ENCODE assay signal across 9 mouse cellular contexts in genomic region chr14:32166062-32166441, GRCm38 (mm10). TPM values are rescaled to one million over a fixed set of nuclear protein-coding genes. Genes with fewer than 3 reads are reported as not detected.
DNase-seq lines count a peak whose midpoint lies in the region; ATAC-seq and TF ChIP-seq lines count a peak whose summit lies in the region.
"Had no signal": no experiment of that assay in that cellular context is flagged by ENCODE, and none has a peak within 500 bp of the region (broad histone marks: within the 10 kb centered on the region; RNA-seq: fewer than 3 reads in every experiment).

No protein-coding gene starts in this region.

- H3K4me2 ChIP-seq in embryonic facial prominence, embryonic 15.5 days (replicated peaks): peak overlapping the region; percentile 97
- peak overlapping the region; percentile 99 for H3K4me2 ChIP-seq in neural tube, embryonic 12.5 days (replicated peaks)

- no peaks in the 10 kb centered on the region for H3K9me3 ChIP-seq in embryonic facial prominence, embryonic 15.5 days (replicated peaks)
- no peaks in the 10 kb centered on the region for H3K9me3 ChIP-seq in limb, embryonic 10.5 days (replicated peaks)
- no peaks in the 10 kb centered on the region for H3K9me3 ChIP-seq in neural tube, embryonic 12.5 days

- H3K9ac ChIP-seq in liver, adult 2 months (ENCODE audit: low read depth, low read length): no peak overlapping the region; the same call in 1 of the 2 replicates
- no peak overlapping the region for H3K9ac ChIP-seq in embryonic facial prominence, embryonic 15.5 days
- no peak overlapping the region for H3K9ac ChIP-seq in neural tube, embryonic 12.5 days

- H3K27ac ChIP-seq in liver, adult 2 months (replicated peaks; ENCODE audit: insufficient read depth, low read depth, low read length): no peak overlapping the region
- H3K27ac ChIP-seq in embryonic facial prominence, embryonic 15.5 days (replicated peaks): no peak overlapping the region
- no peak overlapping the region for H3K27ac ChIP-seq in limb, embryonic 10.5 days
- H3K27ac ChIP-seq in neural tube, embryonic 12.5 days: no peak overlapping the region

- peaks cover 53% of the 10 kb centered on the region; the same call in 1 of the 2 replicates for H3K79me2 ChIP-seq in liver, adult 2 months (ENCODE audit: control insufficient read depth, insufficient read depth, low read length)

- TF ChIP-seq POLR2A in liver, adult 2 months (IDR thresholded peaks at IDR 0.05; ENCODE audit: extremely low read depth, insufficient read depth, low read length): no peak

- peaks cover 11% of the 10 kb centered on the region for H3K36me3 ChIP-seq in liver, adult 2 months (ENCODE audit: control insufficient read depth, insufficient read depth, low read length)
- H3K36me3 ChIP-seq in embryonic facial prominence, embryonic 15.5 days: no peaks in the 10 kb centered on the region
- H3K36me3 ChIP-seq in limb, embryonic 10.5 days: peaks cover 5% of the 10 kb centered on the region
- no peaks in the 10 kb centered on the region for H3K36me3 ChIP-seq in neural tube, embryonic 12.5 days

- no peak for ATAC-seq in embryonic facial prominence, embryonic 15.5 days (ENCODE audit: insufficient number of reproducible peaks, low FRiP score, low TSS enrichment, low read depth)
- ATAC-seq in neural tube, embryonic 12.5 days (ENCODE audit: low FRiP score, low read depth): no peak
- ATAC-seq in inflammation-experienced regulatory T-cells, adult 6 months: no peak
- ATAC-seq in granulocyte monocyte progenitor cell, adult 5-6 weeks (replicated peaks; ENCODE audit: poor library complexity, severe bottlenecking): no peak

- WGBS in liver, adult 2 months: 25% methylated on average over 2 of the region's 2 CpGs
- WGBS in embryonic facial prominence, embryonic 15.5 days: 38% methylated on average over 2 of the region's 2 CpGs
- 79% methylated on average over 2 of the region's 2 CpGs for WGBS in limb, embryonic 10.5 days
- WGBS in neural tube, embryonic 12.5 days: 73% methylated on average over 2 of the region's 2 CpGs

- no peak for DNase-seq in liver, adult 2 months (ENCODE audit: extremely low read depth, low read depth, low spot score)
- no peak for DNase-seq in liver
- no peak for DNase-seq in limb, embryonic 10.5 days (ENCODE audit: low spot score)
- DNase-seq in retina, postnatal 1 day: no peak

- H3K4me3 ChIP-seq in liver, adult 2 months (ENCODE audit: insufficient read depth, low read depth, low read length): peak overlapping the region; percentile 33; the same call in 1 of the 2 replicates
- H3K4me3 ChIP-seq in embryonic facial prominence, embryonic 15.5 days (replicated peaks): peak overlapping the region; percentile 54
- peak overlapping the region; percentile 59 for H3K4me3 ChIP-seq in limb, embryonic 10.5 days
- H3K4me3 ChIP-seq in neural tube, embryonic 12.5 days: no peak overlapping the region

- H3K4me1 ChIP-seq in liver, adult 2 months (ENCODE audit: control insufficient read depth, insufficient read depth, low read length): peaks cover 34% of the 10 kb centered on the region
- H3K4me1 ChIP-seq in embryonic facial prominence, embryonic 15.5 days: peaks cover 28% of the 10 kb centered on the region
- H3K4me1 ChIP-seq in limb, embryonic 10.5 days: peaks cover 14% of the 10 kb centered on the region
- peaks cover 10% of the 10 kb centered on the region for H3K4me1 ChIP-seq in neural tube, embryonic 12.5 days

- no peaks in the 10 kb centered on the region for H3K27me3 ChIP-seq in liver, adult 2 months (ENCODE audit: control insufficient read depth, insufficient read depth, low read length)
- no peaks in the 10 kb centered on the region for H3K27me3 ChIP-seq in embryonic facial prominence, embryonic 15.5 days
- no peaks in the 10 kb centered on the region for H3K27me3 ChIP-seq in limb, embryonic 10.5 days (ENCODE audit: low read depth, poor library complexity, severe bottlenecking)
- no peaks in the 10 kb centered on the region for H3K27me3 ChIP-seq in neural tube, embryonic 12.5 days (replicated peaks)

- no peak for TF ChIP-seq CTCF in liver, adult 2 months (IDR thresholded peaks at IDR 0.05; ENCODE audit: low read depth, low read length)

RNA-seq across cellular contexts. Expression of gene Ncoa4, which starts 6.4 kb away (rescaled TPM):
- total RNA-seq in liver, adult 2 months (2014; rRNA removed): 134 and 142 TPM in 2 replicates
- 39.6 and 43.1 TPM in 2 replicates for polyA plus RNA-seq in liver, adult 2 months (2012; rRNA removed)
- 90.5 and 94.2 TPM in 2 replicates for polyA plus RNA-seq in embryonic facial prominence, embryonic 15.5 days (2015; fragmentation: Nextera tagmentation; extraction: Ambion mirVana)
- polyA plus RNA-seq in limb, embryonic 10.5 days (2016; fragmentation: Nextera tagmentation; extraction: Ambion mirVana): 61.3 and 67.2 TPM in 2 replicates
- 89.2 and 90.2 TPM in 2 replicates for polyA plus RNA-seq in neural tube, embryonic 12.5 days (2016; fragmentation: Nextera tagmentation; extraction: Ambion mirVana)
- polyA plus RNA-seq in inflammation-experienced regulatory T-cells, adult 6 months (2017; shearing (Covaris generic)): 10 to 100 TPM; 76.2 to 87.7 (median 78.3) TPM
- 211 and 220 TPM in 2 replicates for total RNA-seq in granulocyte monocyte progenitor cell, adult 5-6 weeks (2014; fragmentation: Nextera tagmentation)
- total RNA-seq in granulocyte monocyte progenitor cell, adult 5-6 weeks (2017): 230 and 232 TPM in 2 replicates

RNA-seq across cellular contexts. Expression of gene Msmb, which starts 24.2 kb away (rescaled TPM):
- total RNA-seq in liver, adult 2 months (2014; rRNA removed): not detected in 2 replicates
- polyA plus RNA-seq in liver, adult 2 months (2012; rRNA removed): not detected in 2 replicates
- not detected in 2 replicates for polyA plus RNA-seq in embryonic facial prominence, embryonic 15.5 days (2015; fragmentation: Nextera tagmentation; extraction: Ambion mirVana)
- polyA plus RNA-seq in limb, embryonic 10.5 days (2016; fragmentation: Nextera tagmentation; extraction: Ambion mirVana): not detected in 2 replicates
- polyA plus RNA-seq in neural tube, embryonic 12.5 days (2016; fragmentation: Nextera tagmentation; extraction: Ambion mirVana): not detected in 2 replicates
- not detected for polyA plus RNA-seq in inflammation-experienced regulatory T-cells, adult 6 months (2017; shearing (Covaris generic))
- not detected in 2 replicates for total RNA-seq in granulocyte monocyte progenitor cell, adult 5-6 weeks (2014; fragmentation: Nextera tagmentation)
- total RNA-seq in granulocyte monocyte progenitor cell, adult 5-6 weeks (2017): not detected in 2 replicates
- total RNA-seq: layer of hippocampus, postnatal 25 days had no signal

RNA-seq across cellular contexts. Expression of gene Timm23, which starts 35.6 kb away (rescaled TPM):
- total RNA-seq in liver, adult 2 months (2014; rRNA removed): 191 and 195 TPM in 2 replicates
- polyA plus RNA-seq in liver, adult 2 months (2012; rRNA removed): 122 and 156 TPM in 2 replicates
- 247 and 253 TPM in 2 replicates for polyA plus RNA-seq in embryonic facial prominence, embryonic 15.5 days (2015; fragmentation: Nextera tagmentation; extraction: Ambion mirVana)
- polyA plus RNA-seq in limb, embryonic 10.5 days (2016; fragmentation: Nextera tagmentation; extraction: Ambion mirVana): 353 and 441 TPM in 2 replicates
- 220 and 229 TPM in 2 replicates for polyA plus RNA-seq in neural tube, embryonic 12.5 days (2016; fragmentation: Nextera tagmentation; extraction: Ambion mirVana)
- 100 to 1,000 TPM; 143 to 224 (median 162) TPM for polyA plus RNA-seq in inflammation-experienced regulatory T-cells, adult 6 months (2017; shearing (Covaris generic))
- total RNA-seq in granulocyte monocyte progenitor cell, adult 5-6 weeks (2014; fragmentation: Nextera tagmentation): 177 and 202 TPM in 2 replicates
- total RNA-seq in granulocyte monocyte progenitor cell, adult 5-6 weeks (2017): 156 and 165 TPM in 2 replicates

RNA-seq across cellular contexts. Expression of gene Parg, which starts 35.7 kb away (rescaled TPM):
- 21.0 and 25.1 TPM in 2 replicates for total RNA-seq in liver, adult 2 months (2014; rRNA removed)
- polyA plus RNA-seq in liver, adult 2 months (2012; rRNA removed): 2.8 TPM in 2 replicates
- 39.2 and 40.5 TPM in 2 replicates for polyA plus RNA-seq in embryonic facial prominence, embryonic 15.5 days (2015; fragmentation: Nextera tagmentation; extraction: Ambion mirVana)
- 52.4 and 56.0 TPM in 2 replicates for polyA plus RNA-seq in limb, embryonic 10.5 days (2016; fragmentation: Nextera tagmentation; extraction: Ambion mirVana)
- polyA plus RNA-seq in neural tube, embryonic 12.5 days (2016; fragmentation: Nextera tagmentation; extraction: Ambion mirVana): 57.1 and 61.0 TPM in 2 replicates
- polyA plus RNA-seq in inflammation-experienced regulatory T-cells, adult 6 months (2017; shearing (Covaris generic)): 10 to 100 TPM; 17.0 to 20.9 (median 18.1) TPM
- total RNA-seq in granulocyte monocyte progenitor cell, adult 5-6 weeks (2014; fragmentation: Nextera tagmentation): 27.6 and 29.2 TPM in 2 replicates
- 117 and 145 TPM in 2 replicates for total RNA-seq in granulocyte monocyte progenitor cell, adult 5-6 weeks (2017)
